Mouse (Mus musculus) ES-Bruce4 (cell line): ENCODE measurements at regions not wholly inside any gene's neighbourhood (a gene's known extent, or its start where the extent isn't known, plus 50 kb on each side); places are given as distances from the start of the nearest gene placed in this dataset.

Source experiments
- H3K27ac ChIP-seq: 2 replicates; pipeline ENCODE4 v1.5.1; 2012; ENCODE audit warnings: low read length, inconsistent platforms; ENCODE audit not compliant: insufficient read depth
- H3K27me3 ChIP-seq: 2 replicates; pipeline ENCODE4 v1.6.1; 2012; ENCODE audit warnings: mild to moderate bottlenecking, low read length, inconsistent platforms; ENCODE audit not compliant: control insufficient read depth, poor library complexity, insufficient read depth, severe bottlenecking
- H3K36me3 ChIP-seq: 2 replicates; pipeline ENCODE4 v1.6.1; 2012; ENCODE audit warnings: inconsistent platforms, mild to moderate bottlenecking, low read length, moderate library complexity; ENCODE audit not compliant: control insufficient read depth, poor library complexity, insufficient read depth, severe bottlenecking
- H3K4me1 ChIP-seq: one replicate; pipeline ENCODE4 v1.8.1; 2011; ENCODE audit warnings: low read length; ENCODE audit not compliant: control insufficient read depth, insufficient read depth
- H3K4me3 ChIP-seq: 2 replicates; pipeline ENCODE4 v1.5.1; 2011; ENCODE audit warnings: low read depth, mild to moderate bottlenecking, low read length
- H3K9ac ChIP-seq: 2 replicates; pipeline ENCODE4 v1.6.1; 2012; ENCODE audit warnings: low read depth, mild to moderate bottlenecking, inconsistent platforms; ENCODE audit not compliant: poor library complexity, severe bottlenecking
- H3K9me3 ChIP-seq: replicated peaks from 2 replicates; pipeline ENCODE4 v1.6.1; 2012; ENCODE audit warnings: mild to moderate bottlenecking, low read length, inconsistent platforms; ENCODE audit not compliant: control insufficient read depth, poor library complexity, insufficient read depth, severe bottlenecking
- CTCF ChIP-seq: IDR thresholded peaks from one replicate; pipeline ENCODE4 v1.8.1; 2011; ENCODE audit warnings: low read depth, low read length
- EP300 ChIP-seq: IDR thresholded peaks from 2 replicates; pipeline ENCODE4 v1.6.1; 2011; ENCODE audit warnings: low read depth, low read length; ENCODE audit not compliant: insufficient read depth
- POLR2A ChIP-seq: IDR thresholded peaks from one replicate; pipeline ENCODE4 v1.8.1; 2011; ENCODE audit warnings: low read length; ENCODE audit not compliant: insufficient read depth

GRCm38 (mm10) chr11:112473681-112474080, 308.3 kb upstream of the Sox9 start:
- no peak overlapping the region for H3K9ac ChIP-seq
- no peak overlapping the region for H3K4me3 ChIP-seq
- TF ChIP-seq CTCF, result no peak
- TF ChIP-seq POLR2A, result no peak
- no peak for TF ChIP-seq EP300
- H3K9me3 ChIP-seq, result no peaks in the 10 kb centered on the region
- H3K27me3 ChIP-seq, result no peaks in the 10 kb centered on the region
- H3K36me3 ChIP-seq, result no peaks in the 10 kb centered on the region
- no peak overlapping the region for H3K27ac ChIP-seq
- no peaks in the 10 kb centered on the region for H3K4me1 ChIP-seq

- Histone ChIP-seq H3K27ac (no peak overlapping the region), H3K4me1 (no peaks in the 10 kb centered on the region), H3K9ac (no peak overlapping the region), H3K4me3 (no peak overlapping the region), H3K27me3 (no peaks in the 10 kb centered on the region), H3K9me3 (no peaks in the 10 kb centered on the region), H3K36me3 (no peaks in the 10 kb centered on the region)
- TF ChIP-seq EP300, result no peak
- TF ChIP-seq POLR2A, result no peak
- no peak for TF ChIP-seq CTCF
Observed at GRCm38 (mm10) chr11:112480360-112480759, 301.7 kb upstream of the Sox9 start.

GRCm38 (mm10) chr11:112501781-112502180, 280.2 kb upstream of the Sox9 start:
- Histone ChIP-seq H3K9me3 (no peaks in the 10 kb centered on the region; the same call in 1 of the 2 replicates), H3K9ac (no peak overlapping the region), H3K4me3 (no peak overlapping the region), H3K27me3 (no peaks in the 10 kb centered on the region; the same call in 1 of the 2 replicates), H3K27ac (no peak overlapping the region), H3K36me3 (no peaks in the 10 kb centered on the region), H3K4me1 (peaks cover 3% of the 10 kb centered on the region)
- no peak for TF ChIP-seq POLR2A
- TF ChIP-seq EP300, result peak; percentile 89

GRCm38 (mm10) chr11:112519076-112519475, 262.9 kb upstream of the Sox9 start:
- no peaks in the 10 kb centered on the region for H3K36me3 ChIP-seq
- H3K27ac ChIP-seq, result no peak overlapping the region

GRCm38 (mm10) chr11:112524983-112525382, 257.0 kb upstream of the Sox9 start:
- peaks cover 4% of the 10 kb centered on the region; the same call in 1 of the 2 replicates for H3K9me3 ChIP-seq
- TF ChIP-seq CTCF (no peak), POLR2A (no peak), EP300 (no peak)
- no peak overlapping the region for H3K4me3 ChIP-seq
- no peaks in the 10 kb centered on the region for H3K27me3 ChIP-seq
- H3K36me3 ChIP-seq, result no peaks in the 10 kb centered on the region
- H3K4me1 ChIP-seq, result no peaks in the 10 kb centered on the region
- H3K9ac ChIP-seq, result no peak overlapping the region
- no peak overlapping the region for H3K27ac ChIP-seq

More at GRCm38 (mm10) chr11:112519076-112519475, 262.9 kb upstream of the Sox9 start:
- Histone ChIP-seq H3K9me3 (no peaks in the 10 kb centered on the region), H3K9ac (no peak overlapping the region), H3K27me3 (no peaks in the 10 kb centered on the region), H3K4me3 (no peak overlapping the region), H3K4me1 (no peaks in the 10 kb centered on the region)
- TF ChIP-seq EP300 (no peak), POLR2A (no peak), CTCF (no peak)

GRCm38 (mm10) chr11:112542573-112542972, 239.5 kb upstream of the Sox9 start:
- Histone ChIP-seq H3K4me1 (no peaks in the 10 kb centered on the region), H3K27ac (no peak overlapping the region)

More at GRCm38 (mm10) chr11:112542573-112542972, 239.5 kb upstream of the Sox9 start:
- no peak for TF ChIP-seq POLR2A
- TF ChIP-seq EP300, result no peak
- no peak for TF ChIP-seq CTCF
- Histone ChIP-seq H3K27me3 (no peaks in the 10 kb centered on the region), H3K9ac (no peak overlapping the region), H3K36me3 (no peaks in the 10 kb centered on the region), H3K9me3 (no peaks in the 10 kb centered on the region), H3K4me3 (no peak overlapping the region)
